Mouse (Mus musculus) forebrain, embryonic 15.5 days (tissue): ENCODE data around the gene Rnf126. TPM values are rescaled to one million over a fixed set of nuclear protein-coding genes. Genes with fewer than 3 reads are reported as not detected.
A peak's percentile ranks its signal among the peaks of the same experiment; 100 is the strongest.

ENCODE experiments used
- ATAC-seq: fragments of 200-750 bp; cut with Nextera tagmentation; replicated peaks from 2 replicates; pipeline ENCODE4 v1.8.0; 2017; ENCODE audit warnings: mild to moderate bottlenecking, moderate TSS enrichment, moderate library complexity
- H3K27ac ChIP-seq: fragments of 300-500 bp; sonication (generic); replicated peaks from 2 replicates; pipeline ENCODE4 v1.5.1; 2015; ENCODE audit warnings: mild to moderate bottlenecking, inconsistent platforms
- H3K27me3 ChIP-seq: fragments of 300-500 bp; sonication (generic); 2 replicates; pipeline ENCODE4 v1.6.1; 2015; ENCODE audit warnings: inconsistent platforms
- H3K36me3 ChIP-seq: fragments of 300-500 bp; sonication (generic); 2 replicates; pipeline ENCODE4 v1.6.1; 2015; ENCODE audit warnings: mild to moderate bottlenecking, inconsistent platforms
- H3K4me1 ChIP-seq: fragments of 300-500 bp; sonication (generic); 2 replicates; pipeline ENCODE4 v1.6.1; 2015; ENCODE audit warnings: inconsistent platforms
- H3K4me2 ChIP-seq: fragments of 300-500 bp; sonication (generic); replicated peaks from 2 replicates; pipeline ENCODE4 v1.6.1; 2015; ENCODE audit warnings: mild to moderate bottlenecking, inconsistent platforms
- H3K4me3 ChIP-seq: fragments of 300-500 bp; sonication (generic); 2 replicates; pipeline ENCODE4 v1.5.1; 2015; ENCODE audit warnings: mild to moderate bottlenecking, inconsistent platforms
- H3K9ac ChIP-seq: fragments of 300-500 bp; sonication (generic); replicated peaks from 2 replicates; pipeline ENCODE4 v1.6.1; 2015; ENCODE audit warnings: mild to moderate bottlenecking, inconsistent platforms
- H3K9me3 ChIP-seq: fragments of 300-500 bp; sonication (generic); 2 replicates; pipeline ENCODE4 v1.6.1; 2016; ENCODE audit warnings: inconsistent platforms
- WGBS: fragments of 180-500 bp; shearing (Covaris S2); methylation state at CpG from one replicate; pipeline ENCODE4 v1.1.7; 2015; ENCODE audit warnings: mixed read lengths; 5-methylcytosine and 5-hydroxymethylcytosine counted together
- polyA plus RNA-seq: library from polyadenylated mRNA; unstranded; fragments of >200 nt; fragmentation: Nextera tagmentation; extraction: Ambion mirVana; gene quantifications from 2 replicates; pipeline ENCODE4 v1.2.1, GENCODE M21; 2015

The Rnf126 gene
- 94.9 and 108 TPM in 2 replicates for polyA plus RNA-seq

- peak; percentile 83 for ATAC-seq
- Histone ChIP-seq H3K27me3 (no peaks in the 10 kb centered on the region), H3K9ac (peak within 1 kb of the TSS; percentile 80), H3K4me3 (peak within 1 kb of the TSS; percentile 64), H3K9me3 (no peaks in the 10 kb centered on the region), H3K36me3 (peaks cover 6% of the 10 kb centered on the region), H3K4me1 (peaks cover 44% of the 10 kb centered on the region), H3K27ac (peak within 1 kb of the TSS; percentile 95), H3K4me2 (peak within 1 kb of the TSS; percentile 86)
- WGBS = under 1% methylated on average over 101 of the region's 101 CpGs
These were observed at the start of gene Rnf126 for GRCm38 (mm10) chr10:79766508-79767325. Gene Rnf126, minus strand, starts transcription at chr10:79766952.

GRCm38 (mm10) chr10:79815671-79816494, 49.1 kb upstream of the Rnf126 start:
- Histone ChIP-seq H3K4me3 (no peak overlapping the region), H3K27ac (no peak overlapping the region), H3K4me1 (no peaks in the 10 kb centered on the region), H3K36me3 (peaks cover 70% of the 10 kb centered on the region), H3K9ac (no peak overlapping the region), H3K9me3 (no peaks in the 10 kb centered on the region), H3K4me2 (no peak overlapping the region), H3K27me3 (no peaks in the 10 kb centered on the region)
- 85% methylated on average over 12 of the region's 12 CpGs for WGBS
- ATAC-seq = no peak

GRCm38 (mm10) chr10:79814271-79814842, 47.6 kb upstream of the Rnf126 start:
- Histone ChIP-seq H3K27me3 (no peaks in the 10 kb centered on the region), H3K36me3 (peaks cover 69% of the 10 kb centered on the region), H3K27ac (no peak overlapping the region), H3K4me1 (no peaks in the 10 kb centered on the region), H3K4me3 (no peak overlapping the region), H3K9me3 (no peaks in the 10 kb centered on the region), H3K4me2 (no peak overlapping the region), H3K9ac (no peak overlapping the region)
- WGBS = 81% methylated on average over 5 of the region's 5 CpGs
- ATAC-seq = no peak

GRCm38 (mm10) chr10:79811736-79812637, 45.2 kb upstream of the Rnf126 start:
- H3K4me3 ChIP-seq = no peak overlapping the region
- H3K9me3 ChIP-seq = no peaks in the 10 kb centered on the region
- H3K36me3 ChIP-seq = peaks cover 75% of the 10 kb centered on the region
- no peaks in the 10 kb centered on the region for H3K27me3 ChIP-seq
- H3K4me2 ChIP-seq = no peak overlapping the region
- 22% methylated on average over 15 of the region's 15 CpGs for WGBS
- peak; percentile 77 for ATAC-seq
- H3K27ac ChIP-seq = 0 out of 2 replicates have a peak overlapping the region, but pooled peaks have one; percentile 3
- no peaks in the 10 kb centered on the region; the same call in 1 of the 2 replicates for H3K4me1 ChIP-seq
- H3K9ac ChIP-seq = no peak overlapping the region

- H3K4me1 ChIP-seq = peaks cover 25% of the 10 kb centered on the region
- no peak overlapping the region for H3K4me3 ChIP-seq
- no peak overlapping the region for H3K4me2 ChIP-seq
- H3K36me3 ChIP-seq = peaks cover 56% of the 10 kb centered on the region
- no peak overlapping the region for H3K27ac ChIP-seq
- 93% methylated on average over 11 of the region's 11 CpGs for whole genome bisulfite sequencing
- no peak overlapping the region for H3K9ac ChIP-seq
- no peaks in the 10 kb centered on the region for H3K9me3 ChIP-seq
- no peak for ATAC-seq
- H3K27me3 ChIP-seq = no peaks in the 10 kb centered on the region
These were observed 42.0 kb upstream of the Rnf126 start for GRCm38 (mm10) chr10:79808728-79809127.

- Histone ChIP-seq H3K4me1 (peaks cover 34% of the 10 kb centered on the region), H3K4me2 (no peak overlapping the region), H3K27me3 (no peaks in the 10 kb centered on the region), H3K9me3 (no peaks in the 10 kb centered on the region), H3K9ac (no peak overlapping the region), H3K4me3 (no peak overlapping the region), H3K36me3 (peaks cover 53% of the 10 kb centered on the region), H3K27ac (no peak overlapping the region; the same call in 1 of the 2 replicates)
- 66% methylated on average over 11 of the region's 11 CpGs for WGBS
- no peak for ATAC-seq
These were observed 41.1 kb upstream of the Rnf126 start for GRCm38 (mm10) chr10:79807826-79808225.

- Histone ChIP-seq H3K9ac (no peak overlapping the region), H3K36me3 (peaks cover 49% of the 10 kb centered on the region), H3K27me3 (no peaks in the 10 kb centered on the region), H3K27ac (no peak overlapping the region), H3K9me3 (no peaks in the 10 kb centered on the region), H3K4me2 (no peak overlapping the region), H3K4me1 (peaks cover 43% of the 10 kb centered on the region), H3K4me3 (no peak overlapping the region)
- ATAC-seq = no peak
- WGBS = 88% methylated on average over 10 of the region's 10 CpGs
These were observed 40.2 kb upstream of the Rnf126 start for GRCm38 (mm10) chr10:79806972-79807371.

GRCm38 (mm10) chr10:79806331-79806730, 39.6 kb upstream of the Rnf126 start:
- no peak overlapping the region for H3K9ac ChIP-seq
- H3K27me3 ChIP-seq = no peaks in the 10 kb centered on the region
- no peak for ATAC-seq
- peaks cover 45% of the 10 kb centered on the region for H3K36me3 ChIP-seq
- H3K4me3 ChIP-seq = no peak overlapping the region
- H3K9me3 ChIP-seq = no peaks in the 10 kb centered on the region
- 0 out of 2 replicates have a peak overlapping the region, but pooled peaks have one; percentile 4 for H3K27ac ChIP-seq
- 92% methylated on average over 9 of the region's 9 CpGs for WGBS
- H3K4me2 ChIP-seq = no peak overlapping the region
- peaks cover 49% of the 10 kb centered on the region for H3K4me1 ChIP-seq

- peaks cover 38% of the 10 kb centered on the region for H3K36me3 ChIP-seq
- H3K4me1 ChIP-seq = peaks cover 55% of the 10 kb centered on the region
- 0 out of 2 replicates have a peak overlapping the region, but pooled peaks have one; percentile 4 for H3K27ac ChIP-seq
- H3K9ac ChIP-seq = no peak overlapping the region
- H3K27me3 ChIP-seq = no peaks in the 10 kb centered on the region
- ATAC-seq = no peak
- H3K4me3 ChIP-seq = no peak overlapping the region
- H3K9me3 ChIP-seq = no peaks in the 10 kb centered on the region
- WGBS = 81% methylated on average over 11 of the region's 11 CpGs
- H3K4me2 ChIP-seq = no peak overlapping the region
These were observed 38.9 kb upstream of the Rnf126 start for GRCm38 (mm10) chr10:79805636-79806035.

GRCm38 (mm10) chr10:79803716-79804323, 37.1 kb upstream of the Rnf126 start:
- Histone ChIP-seq H3K4me2 (peak overlapping the region; percentile 49), H3K9me3 (no peaks in the 10 kb centered on the region), H3K9ac (peak overlapping the region; percentile 17), H3K27ac (peak overlapping the region; percentile 87), H3K4me3 (peak overlapping the region; percentile 27), H3K27me3 (no peaks in the 10 kb centered on the region), H3K36me3 (peaks cover 22% of the 10 kb centered on the region), H3K4me1 (peaks cover 60% of the 10 kb centered on the region)
- peak; percentile 97 for ATAC-seq
- 2% methylated on average over 29 of the region's 29 CpGs for WGBS
